Mouse (Mus musculus): ENCODE data around the gene Adam15.

- TF ChIP-seq CTCF (IDR thresholded peaks at IDR 0.05; ENCODE audit: borderline replicate concordance, control insufficient read depth, extremely low read depth, insufficient read depth, low read length, poor library complexity): no peak
- no peak for TF ChIP-seq POLR2A (IDR thresholded peaks at IDR 0.05; ENCODE audit: control insufficient read depth, extremely low read depth, insufficient read depth, low read length, poor library complexity)
These were observed 14.8 kb upstream of the Adam15 start for GRCm38 (mm10) chr3:89364631-89365030.

All from thymus, adult 2 months (tissue).